Mouse (Mus musculus) gonadal fat pad, adult 2 months (tissue): ENCODE results near the gene Lep. TPM values are rescaled to one million over a fixed set of nuclear protein-coding genes. Genes with fewer than 3 reads are reported as not detected.

Source experiments
- DNase-seq: peaks from one replicate; pipeline ENCODE4 v3.0.0-alpha.2; 2012; ENCODE audit warnings: low read depth
- polyA plus RNA-seq: library from polyadenylated mRNA; depleted of rRNA; stranded (reverse); fragments of >200 nt; gene quantifications from 2 replicates; pipeline ENCODE4 v1.2.3, GENCODE M21; 2012

Lep gene
- polyA plus RNA-seq, 1 experiment, result 748 TPM

DNA sequence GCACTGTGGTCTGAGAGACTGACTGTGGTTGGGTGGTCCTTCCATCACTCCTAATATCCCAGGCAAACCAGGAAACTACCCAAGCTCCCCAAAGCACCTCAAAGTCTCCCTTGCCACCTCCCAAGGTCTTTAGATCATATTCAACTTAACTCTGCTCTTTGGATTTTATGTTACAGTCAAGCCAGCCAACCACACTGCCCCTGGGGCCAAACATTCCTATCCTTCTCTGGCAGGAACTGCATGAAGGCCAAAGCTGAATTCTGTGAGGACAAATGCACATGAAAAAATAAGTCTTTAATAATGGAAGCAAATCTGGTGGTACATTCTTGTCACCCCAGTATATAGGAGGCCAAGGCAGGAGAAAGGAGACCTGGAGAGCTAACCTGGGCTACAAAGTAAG is 16.0 kb upstream of the Lep start:
- no peak for DNase-seq

DNA sequence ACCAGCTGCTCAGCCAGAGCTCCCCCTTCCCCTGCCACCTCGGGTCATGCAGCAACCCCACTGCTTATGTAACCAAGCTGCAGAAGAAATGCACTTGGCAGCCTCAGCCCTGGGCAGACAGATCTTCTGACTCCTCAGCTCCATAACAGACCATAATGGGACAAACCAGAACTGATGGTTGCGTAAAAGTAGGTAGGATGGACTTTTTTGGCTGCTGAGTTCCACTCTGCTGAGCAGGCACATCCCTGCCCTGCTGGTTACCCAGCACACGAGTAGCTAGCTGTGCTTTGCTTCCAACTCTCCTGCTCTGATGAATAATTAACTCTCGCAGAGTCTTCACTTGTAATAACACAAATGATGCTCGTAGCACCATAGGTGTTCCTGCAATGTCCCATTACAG is 10.1 kb upstream of the Lep start:
- DNase-seq, result no peak

DNA sequence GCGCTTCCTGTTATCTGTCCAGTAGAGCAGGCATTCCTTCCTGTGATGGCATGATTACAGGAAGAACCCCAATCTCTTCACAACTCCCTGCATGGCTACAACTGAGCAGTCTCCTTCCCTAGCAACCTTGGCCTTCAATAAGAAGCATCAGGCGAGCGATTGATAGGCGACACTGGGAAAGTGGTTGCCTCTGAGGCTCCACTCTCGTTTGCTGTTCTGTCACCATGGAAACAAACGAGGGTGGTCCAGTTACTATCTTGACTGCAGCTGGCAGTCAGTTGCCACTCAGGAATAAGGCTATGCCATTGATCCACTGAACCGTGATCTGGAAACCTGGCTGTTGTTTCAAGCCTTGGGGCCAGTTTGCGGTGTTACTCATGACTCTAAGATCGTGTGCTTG is 7.8 kb upstream of the Lep start:
- DNase-seq, result no peak

DNA sequence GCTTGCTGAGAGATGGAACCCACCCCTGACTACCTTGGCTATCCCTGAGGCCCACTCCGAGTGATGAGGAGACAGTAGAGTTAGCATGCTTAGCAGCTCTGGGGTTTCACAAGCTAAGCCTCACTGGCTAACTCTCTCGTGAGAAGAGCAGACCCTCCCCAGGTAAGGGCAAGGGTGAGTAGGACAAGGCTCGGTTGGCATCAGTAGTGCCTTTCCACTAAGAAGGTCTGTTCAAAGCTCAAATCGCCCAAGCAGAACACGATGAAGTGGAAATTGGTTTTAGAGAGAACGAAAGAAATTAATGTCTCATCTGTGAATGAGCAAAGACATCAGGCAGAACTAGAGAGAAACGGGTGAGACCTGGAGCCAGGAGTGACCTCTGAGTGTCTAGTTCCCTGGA is 6.8 kb upstream of the Lep start:
- DNase-seq, result no peak

DNA sequence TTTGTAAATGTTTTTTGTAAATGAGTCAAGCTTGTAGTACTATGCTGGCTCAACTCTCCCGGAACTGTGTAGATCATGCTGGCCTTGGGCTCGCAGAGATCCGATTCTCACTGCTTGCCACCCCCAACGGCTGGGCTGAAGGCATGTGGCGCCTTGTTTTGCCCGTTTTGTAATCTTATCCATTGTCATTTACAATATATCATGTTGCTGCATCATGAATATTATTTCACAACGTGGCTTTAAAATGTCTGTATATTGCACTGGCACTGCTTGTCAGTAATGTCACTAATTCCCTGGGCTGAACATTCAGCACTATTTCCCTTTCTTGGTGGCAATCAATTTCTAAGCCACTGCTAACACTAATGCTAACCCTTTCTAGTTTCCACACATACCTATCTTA is 3.6 kb upstream of the Lep start:
- DNase-seq, result peak; percentile 87

DNA sequence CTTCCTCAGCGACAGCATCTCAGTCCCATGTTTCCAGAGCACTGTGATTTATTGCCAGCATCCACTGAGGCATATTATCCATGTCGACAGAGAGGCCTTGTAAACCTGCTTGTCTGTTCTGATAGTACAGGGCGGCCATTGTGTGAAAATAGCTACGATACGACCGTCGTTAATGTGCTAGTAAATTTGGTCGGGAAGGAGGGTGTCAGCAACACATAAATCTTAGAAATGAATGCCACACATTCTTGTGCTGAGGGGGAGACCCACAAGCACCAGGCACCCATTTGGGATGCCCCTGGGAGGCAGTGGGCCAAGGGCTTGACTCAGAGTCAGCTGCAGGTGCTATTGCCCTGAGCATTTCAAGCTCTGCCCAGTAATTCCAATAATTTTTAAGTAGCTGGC is 6.4 kb downstream of the Lep start:
- no peak for DNase-seq

DNA sequence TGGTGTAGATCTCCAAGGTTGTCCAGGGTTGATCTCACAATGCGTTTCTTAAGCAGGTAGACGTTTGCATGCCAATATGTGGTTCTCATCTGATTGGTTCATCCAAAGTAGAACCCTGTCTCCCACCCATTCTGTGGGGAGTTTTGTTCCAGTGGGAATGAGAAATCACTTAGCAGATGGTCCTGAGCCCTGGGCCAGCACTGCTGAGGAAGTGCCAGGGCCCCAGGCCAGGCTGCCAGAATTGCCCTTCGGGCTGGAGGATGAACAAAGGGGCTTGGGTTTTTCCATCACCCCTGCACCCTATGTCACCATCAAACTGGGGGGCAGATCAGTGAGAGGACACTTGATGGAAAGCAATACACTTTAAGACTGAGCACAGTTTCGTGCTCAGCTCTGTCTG is 12.2 kb downstream of the Lep start:
- no peak for DNase-seq

DNA sequence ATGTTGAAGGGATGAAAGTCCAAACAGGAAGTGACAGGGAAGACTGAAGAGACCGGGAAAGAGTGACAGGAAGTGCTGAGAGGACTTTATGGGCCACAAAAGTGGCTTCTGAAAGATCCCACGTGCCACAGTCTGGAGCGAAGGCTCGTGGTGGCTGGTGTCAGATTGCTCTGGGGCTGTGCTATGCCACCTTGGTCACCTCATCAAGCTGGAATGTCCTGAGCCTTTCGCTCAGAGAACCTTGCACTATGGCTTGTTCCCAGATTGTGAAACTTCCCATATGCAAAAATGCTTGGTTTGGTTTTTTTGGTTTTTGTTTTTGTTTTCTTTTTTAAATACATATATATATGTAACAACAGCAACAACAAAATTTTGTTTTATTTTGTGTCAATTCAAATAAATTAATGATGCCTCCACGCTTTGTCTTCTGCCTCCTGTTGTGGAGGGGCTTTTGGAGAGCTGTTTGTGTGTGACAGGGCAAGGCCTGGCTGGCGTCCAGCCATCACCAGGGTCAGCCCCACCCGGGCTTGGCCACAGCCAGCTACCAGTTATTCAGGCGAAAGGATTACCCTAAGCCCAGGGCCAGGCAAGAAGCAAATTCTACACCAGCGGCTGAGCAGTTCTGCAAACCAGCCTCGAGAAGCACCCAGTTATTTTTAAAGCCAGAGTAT is 13.6 kb downstream of the Lep start:
- DNase-seq, result no peak

DNA sequence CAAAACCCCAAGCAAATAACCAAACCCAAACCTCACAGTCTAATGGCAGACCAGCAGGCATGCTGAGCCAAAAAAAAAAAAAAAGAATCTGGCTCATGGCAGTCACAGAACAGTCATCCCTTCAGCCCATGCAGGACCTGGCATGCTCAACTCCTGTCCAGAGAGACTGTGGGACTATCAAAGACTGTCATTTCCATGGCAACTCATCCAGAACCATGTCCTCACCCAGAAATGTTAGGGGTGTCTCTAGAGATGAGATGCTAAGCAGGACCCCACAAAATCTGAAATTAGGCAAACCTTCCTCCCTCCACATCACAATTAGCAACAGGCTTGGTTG is 14.1 kb downstream of the Lep start:
- no peak for DNase-seq

DNA sequence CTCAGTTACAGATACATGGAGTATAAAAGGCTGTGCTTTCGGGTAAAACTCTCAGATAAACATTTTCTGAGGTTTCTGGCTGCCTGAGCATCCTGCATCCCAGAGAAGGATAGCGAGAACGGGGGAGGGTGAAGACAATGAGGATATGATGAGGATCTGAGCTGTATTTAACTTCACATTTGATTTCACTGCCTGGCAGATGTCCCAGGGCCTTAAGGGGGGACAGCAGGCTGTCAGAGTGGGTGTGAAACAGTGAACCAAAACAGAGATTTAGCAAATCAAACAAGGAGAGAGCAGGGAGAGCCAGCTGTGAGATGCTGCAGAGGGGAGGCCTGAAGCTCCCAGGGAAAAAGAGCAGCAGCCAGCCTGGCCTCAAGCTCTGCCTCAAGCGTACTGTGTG is 19.3 kb downstream of the Lep start:
- no peak for DNase-seq

DNA sequence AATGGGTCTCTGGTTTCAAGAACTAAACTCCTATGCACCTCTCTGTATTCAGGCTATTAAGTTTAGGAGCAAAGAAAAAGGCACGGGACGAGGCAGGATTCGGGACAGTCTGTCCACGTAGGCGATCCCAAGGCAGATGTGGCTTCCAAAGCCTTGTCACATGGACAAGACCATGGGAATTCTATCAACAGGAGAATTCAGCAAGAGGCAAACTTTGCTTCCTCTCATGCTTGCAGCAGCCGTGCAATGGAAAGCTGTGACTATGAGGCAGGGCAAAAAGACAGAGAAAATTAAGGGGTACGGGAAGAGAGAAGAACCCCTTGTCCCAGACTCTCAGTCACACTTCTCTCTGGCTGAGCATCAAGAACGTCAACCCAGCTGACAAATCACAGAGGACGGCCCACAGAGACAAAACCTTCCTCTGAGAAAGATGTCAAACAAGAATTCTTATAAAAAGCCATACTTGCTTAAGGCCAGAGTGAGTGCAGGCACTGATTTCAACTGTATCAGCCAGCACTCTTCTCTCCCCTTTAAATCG is 21.9 kb downstream of the Lep start:
- no peak for DNase-seq

DNA sequence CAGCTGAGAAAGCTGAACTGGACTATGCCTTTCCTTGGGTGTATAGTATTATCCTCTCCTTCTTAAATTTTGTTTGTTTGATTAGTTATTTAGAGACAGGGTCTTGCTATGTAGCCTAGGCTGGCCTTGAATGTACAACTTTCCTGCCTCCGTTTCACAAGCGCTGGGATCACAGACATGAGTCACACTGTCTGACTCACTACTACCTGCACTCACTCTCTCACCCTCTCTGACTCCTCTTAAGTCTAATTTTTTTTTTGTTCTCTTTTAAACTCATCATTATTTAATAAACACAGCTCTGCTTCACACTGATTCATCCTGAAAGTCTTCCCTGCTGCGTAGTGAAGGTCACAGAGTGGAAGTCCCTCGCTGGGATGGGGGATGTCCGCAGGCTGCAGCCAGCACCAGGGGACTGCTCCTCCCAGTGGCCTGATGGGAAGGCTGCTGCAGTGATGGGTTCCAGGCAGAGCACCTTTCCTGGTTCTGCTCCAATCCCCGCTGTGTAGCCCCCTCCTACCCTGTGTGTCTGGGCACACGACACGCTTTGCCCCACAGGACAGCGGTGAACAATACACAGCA is 22.8 kb downstream of the Lep start:
- peak; percentile 16 for DNase-seq

DNA sequence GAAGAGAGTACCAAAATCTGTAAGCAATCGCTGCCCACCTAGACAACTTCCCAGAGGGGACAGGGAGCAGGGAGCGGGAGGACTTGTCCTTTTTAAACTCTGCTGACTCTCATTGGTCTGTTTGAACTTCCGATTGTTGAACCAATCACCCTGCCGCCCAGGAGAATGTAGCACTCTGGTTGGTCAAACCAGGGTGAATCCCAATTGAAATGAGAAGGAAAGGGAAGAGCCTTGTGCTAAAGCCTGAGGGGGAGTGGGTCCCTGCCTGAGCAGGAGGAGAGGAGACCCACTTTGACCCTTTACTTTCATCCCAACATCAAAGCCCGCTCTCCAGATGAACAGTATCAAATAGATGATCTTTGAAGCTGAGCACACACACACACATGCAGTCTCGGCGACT is 24.4 kb downstream of the Lep start:
- no peak for DNase-seq

DNA sequence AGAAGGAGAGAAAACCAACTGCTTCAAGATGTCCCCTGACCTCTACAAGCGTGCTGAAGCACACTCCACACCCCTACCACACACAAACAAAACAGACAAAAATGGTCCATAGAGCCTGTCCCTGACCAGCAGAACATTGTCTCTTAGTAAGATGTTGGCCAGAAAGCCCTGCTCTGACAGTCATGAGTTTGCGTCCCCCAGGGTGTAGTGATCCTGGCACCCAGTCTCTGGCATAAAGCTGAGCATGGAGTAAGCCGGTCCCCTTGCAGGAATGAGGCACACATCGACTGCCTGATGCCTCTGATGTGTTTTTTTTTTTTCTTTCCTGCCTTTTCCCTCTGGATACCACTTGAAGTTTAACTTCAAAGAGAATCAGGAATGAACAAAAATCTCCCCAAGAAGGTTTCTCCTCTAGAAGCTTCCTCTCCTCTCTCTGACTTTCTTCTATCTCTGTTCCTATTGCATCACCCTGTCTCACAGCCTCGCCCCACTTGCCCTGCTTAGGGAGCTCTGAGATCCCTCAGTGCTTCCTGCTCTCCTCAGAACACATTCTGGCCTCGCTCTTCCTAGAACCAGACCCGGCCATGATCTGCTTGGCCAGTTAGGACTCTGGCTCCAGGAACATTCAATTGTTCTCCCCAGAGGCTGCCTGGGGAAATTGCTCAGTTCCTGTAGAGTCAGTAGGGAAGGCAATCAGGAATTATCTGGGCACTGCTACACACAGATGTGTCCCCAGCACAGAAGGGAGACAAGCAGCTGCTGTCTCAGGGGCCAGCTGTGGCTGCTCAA is 28.1 kb downstream of the Lep start:
- no peak for DNase-seq

DNA sequence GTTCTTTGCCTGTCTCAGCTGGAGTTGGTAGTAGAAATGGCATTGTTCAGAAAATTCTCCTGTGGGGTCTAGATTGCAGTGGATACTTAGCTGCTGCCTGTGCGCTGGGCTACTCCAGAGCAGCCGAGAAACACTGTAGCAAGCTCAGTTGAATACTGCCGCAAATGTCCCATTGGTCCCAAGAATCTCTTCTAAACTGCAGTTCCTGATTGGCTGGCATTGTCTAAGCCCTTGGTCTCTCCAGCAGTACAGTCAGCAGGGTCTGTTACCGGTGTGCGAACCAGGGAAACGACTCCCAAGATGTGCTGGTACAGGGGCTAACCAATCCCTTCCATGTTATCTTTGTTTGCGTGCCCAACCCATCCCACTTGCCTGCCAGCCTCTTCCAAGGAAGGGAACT is 32.2 kb downstream of the Lep start:
- DNase-seq, result no peak

DNA sequence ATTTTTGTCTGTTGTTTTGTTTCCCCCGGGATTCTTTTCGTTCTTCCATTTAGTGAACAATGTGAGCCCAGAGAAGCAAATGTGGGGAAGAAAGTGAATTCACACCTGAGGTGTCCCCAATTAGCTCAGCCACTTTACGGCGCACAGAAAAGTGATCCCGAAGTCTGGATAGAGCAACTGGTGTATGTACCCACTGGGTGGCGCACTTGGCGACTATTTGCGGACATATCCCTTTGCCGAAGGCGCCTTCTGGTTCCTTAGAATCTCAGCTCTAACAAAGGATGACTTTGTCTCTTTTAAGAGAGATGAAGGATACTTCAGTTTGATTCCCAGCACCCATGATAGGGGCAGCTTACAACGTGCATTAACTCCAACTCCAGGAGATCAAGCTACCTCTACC is 32.9 kb downstream of the Lep start:
- DNase-seq, result no peak

DNA sequence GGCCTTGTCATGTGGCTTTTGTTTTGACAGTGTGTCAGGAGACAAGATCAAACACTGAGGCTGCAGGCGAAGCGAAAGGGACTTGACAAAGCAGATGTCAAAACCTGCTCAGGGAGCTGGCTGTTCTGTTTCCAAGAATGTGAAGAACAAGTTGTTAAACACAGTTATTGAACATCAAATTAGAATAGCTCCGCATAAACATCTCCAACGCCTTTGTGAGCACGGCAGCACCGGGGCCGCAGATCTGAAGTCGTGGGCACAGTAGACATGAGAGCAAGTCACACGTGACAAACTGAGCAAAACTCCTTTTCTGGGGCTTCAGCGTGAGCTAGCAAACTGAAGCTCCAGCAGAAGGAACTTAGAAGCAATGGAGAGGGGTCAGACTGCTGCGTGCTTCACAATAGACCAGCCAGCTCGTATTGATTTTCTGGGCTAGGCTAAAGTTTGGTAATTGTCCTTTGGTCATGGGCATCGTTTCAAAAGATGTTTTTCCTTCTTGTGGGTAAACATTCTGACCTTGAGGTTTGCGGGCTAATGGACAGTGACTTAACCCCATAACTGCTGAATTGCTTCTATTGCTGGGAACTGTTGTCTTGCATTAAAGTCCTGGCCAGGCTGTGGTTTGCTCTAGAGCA is 39.6 kb downstream of the Lep start:
- DNase-seq, result no peak

DNA sequence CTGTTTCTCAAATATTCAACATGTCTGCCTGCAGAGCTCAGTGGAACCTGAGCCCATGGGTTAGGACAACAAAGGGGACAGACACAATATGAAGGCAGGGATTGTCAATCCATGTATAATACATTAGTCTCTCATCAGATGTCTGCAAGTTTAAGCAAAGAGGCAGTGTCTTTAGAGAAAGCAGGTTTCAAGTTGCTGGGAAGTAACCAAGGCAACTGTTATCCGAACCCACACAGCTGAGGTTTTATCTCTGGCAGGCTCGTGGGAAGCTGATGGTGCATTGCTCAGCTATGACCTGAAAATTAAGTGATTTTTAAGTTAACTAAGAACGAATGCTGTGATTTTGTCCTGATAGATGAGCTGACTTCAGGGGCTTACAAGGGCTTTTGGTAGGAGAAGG is 40.4 kb downstream of the Lep start:
- DNase-seq, result no peak

DNA sequence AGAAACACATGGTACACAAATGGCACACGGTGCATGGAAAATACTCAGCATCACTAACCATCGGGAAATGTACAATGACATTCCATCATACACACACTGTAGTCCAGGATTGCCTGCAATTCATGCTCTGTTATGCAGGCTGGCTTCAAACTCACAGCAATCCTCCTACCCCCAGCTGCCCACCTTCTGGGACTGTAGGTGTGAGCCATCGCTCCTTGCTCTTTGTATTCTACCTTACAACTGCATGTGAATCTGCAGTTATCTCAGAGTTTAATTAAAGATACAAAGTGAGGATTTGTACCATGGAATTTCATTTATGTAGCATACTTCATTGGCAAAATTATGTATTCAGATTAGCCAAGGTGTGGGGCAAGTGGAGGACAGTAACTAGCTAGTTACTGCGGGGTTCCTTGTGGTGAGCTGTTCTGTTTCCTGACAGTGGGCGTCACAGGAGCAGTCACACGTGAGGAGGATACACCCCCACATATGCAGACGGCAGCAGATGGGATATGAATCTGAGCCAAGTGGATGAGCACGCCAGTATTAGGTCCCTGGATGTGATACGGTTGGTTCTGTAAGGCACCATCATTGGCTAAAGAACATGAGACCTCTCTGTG is 41.3 kb downstream of the Lep start:
- DNase-seq, result no peak

DNA sequence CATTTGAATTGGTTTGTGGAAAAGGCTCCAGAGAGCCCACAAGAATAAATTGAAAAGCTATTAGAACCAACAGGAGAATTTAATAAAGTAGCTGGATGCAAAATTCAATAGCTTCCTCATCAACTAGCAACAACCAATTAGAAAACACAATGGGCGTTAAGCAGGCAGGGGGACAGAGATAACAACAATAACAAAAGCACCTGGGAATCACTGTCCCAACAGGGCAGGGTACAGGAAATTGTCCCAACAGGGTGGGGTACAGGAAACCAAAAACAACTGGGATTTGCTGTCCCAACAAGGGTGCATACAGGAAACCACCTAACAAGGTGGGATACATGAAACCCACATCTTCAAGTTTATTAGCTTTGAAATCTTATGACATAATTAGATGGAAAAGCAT is 48.4 kb downstream of the Lep start:
- no peak for DNase-seq

DNA sequence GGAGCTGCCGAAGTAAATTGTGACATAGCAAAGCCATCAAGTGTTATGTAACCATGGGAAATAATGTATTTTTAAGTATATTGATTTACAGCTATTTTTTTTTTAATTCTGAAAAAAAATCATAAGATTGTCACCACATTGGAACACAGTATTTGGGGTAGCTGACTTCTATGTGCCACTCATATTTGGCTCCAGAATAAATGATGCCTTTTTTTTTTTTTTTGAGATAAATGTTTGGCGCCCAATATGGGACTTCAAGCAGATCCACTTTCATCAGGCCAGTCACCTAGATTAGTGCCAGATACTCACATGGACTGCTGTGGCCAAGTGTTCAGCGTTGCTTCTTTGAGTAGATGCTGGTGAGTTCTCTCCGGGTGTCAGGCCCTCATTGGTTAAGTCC is 51.5 kb downstream of the Lep start:
- DNase-seq, result no peak

DNA sequence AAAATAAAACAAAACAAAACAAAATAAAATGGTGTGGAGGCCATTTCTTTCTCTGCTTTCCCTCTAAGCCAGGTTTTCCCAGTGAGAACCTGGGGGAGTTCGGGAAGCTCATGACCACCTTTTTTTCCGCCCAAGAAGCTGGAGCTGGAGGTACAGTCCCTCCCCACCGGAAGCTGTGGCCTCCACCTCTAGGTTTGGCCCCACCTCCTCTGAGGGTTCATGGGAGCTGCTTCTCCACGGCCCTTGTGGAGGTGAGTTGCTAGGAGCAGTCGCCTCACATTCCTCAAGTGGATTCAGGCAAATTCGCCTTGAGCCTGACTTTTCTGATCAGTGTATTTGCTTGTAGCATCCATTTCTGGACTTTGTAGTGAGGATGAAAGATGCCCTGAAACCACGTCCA is 55.7 kb downstream of the Lep start:
- no peak for DNase-seq
